Mouse (Mus musculus): ENCODE results near the gene Mboat2. TPM values are rescaled to one million over a fixed set of nuclear protein-coding genes. Genes with fewer than 3 reads are reported as not detected.

The Mboat2 gene
- polyA plus RNA-seq, 1 experiment from 2014 or later, result 49.0 TPM

DNA sequence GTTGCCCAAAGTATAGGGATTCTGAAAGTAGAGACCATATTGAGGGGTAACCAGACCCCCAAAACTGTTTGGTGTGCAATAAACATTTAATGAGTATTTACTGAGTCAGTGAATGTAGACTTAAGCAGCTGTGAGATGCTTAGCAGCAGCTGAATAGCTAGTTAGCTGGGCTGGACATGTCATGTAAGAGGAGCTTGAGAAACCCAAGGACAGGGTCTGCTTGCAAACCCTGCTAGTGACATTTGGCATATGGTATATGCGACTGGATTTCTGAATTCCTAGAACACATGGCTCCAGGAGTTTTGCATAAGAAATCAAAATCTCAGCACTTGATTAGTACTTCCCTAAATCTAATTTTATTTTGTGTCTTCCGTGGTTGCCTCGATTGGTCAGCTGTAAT lies 52.6 kb downstream of the Mboat2 start:
- Histone ChIP-seq H3K9me3 (ENCODE audit: control insufficient read depth, low read depth, low read length) (no peaks in the 10 kb centered on the region), H3K4me3 (ENCODE audit: low read depth, low read length) (no peak overlapping the region), H3K27me3 (ENCODE audit: control insufficient read depth, insufficient read depth, low read length) (no peaks in the 10 kb centered on the region), H3K9ac (replicated peaks; ENCODE audit: low read depth, low read length) (no peak overlapping the region), H3K27ac (ENCODE audit: low read length) (no peak overlapping the region), H3K4me1 (ENCODE audit: control insufficient read depth, insufficient read depth, low read length) (no peaks in the 10 kb centered on the region), H3K4me2 (replicated peaks; ENCODE audit: low read depth, low read length) (no peak overlapping the region), H3K36me3 (ENCODE audit: control insufficient read depth, insufficient read depth, low read length) (peaks cover 7% of the 10 kb centered on the region; the same call in 1 of the 2 replicates)
- WGBS, result 91% methylated on average over 3 of the region's 3 CpGs
- no peak for ATAC-seq (ENCODE audit: insufficient number of reproducible peaks, insufficient read depth, low FRiP score, low read depth)

DNA sequence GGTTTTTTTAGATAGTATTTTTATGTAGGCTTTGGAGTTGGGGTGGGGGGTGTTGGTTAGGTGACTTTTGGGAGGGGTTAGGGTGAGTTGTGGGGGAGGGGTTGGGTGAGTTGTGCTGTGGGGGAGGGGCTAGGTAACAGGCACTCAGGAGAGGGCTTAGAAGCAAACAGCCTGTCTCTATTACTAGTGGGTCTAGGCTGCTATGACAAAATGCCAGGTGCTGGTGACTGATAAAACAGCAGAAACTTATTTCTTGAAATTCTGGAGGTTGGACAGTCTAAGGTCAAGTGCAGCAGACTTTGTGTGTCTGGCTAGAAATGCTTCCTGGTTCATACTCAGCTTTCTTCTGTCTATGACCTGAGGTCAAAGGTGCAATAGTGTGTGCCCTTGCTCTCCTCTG lies 56.1 kb downstream of the Mboat2 start:
- peaks cover 7% of the 10 kb centered on the region; the same call in 1 of the 2 replicates for H3K36me3 ChIP-seq (ENCODE audit: control insufficient read depth, insufficient read depth, low read length)

DNA sequence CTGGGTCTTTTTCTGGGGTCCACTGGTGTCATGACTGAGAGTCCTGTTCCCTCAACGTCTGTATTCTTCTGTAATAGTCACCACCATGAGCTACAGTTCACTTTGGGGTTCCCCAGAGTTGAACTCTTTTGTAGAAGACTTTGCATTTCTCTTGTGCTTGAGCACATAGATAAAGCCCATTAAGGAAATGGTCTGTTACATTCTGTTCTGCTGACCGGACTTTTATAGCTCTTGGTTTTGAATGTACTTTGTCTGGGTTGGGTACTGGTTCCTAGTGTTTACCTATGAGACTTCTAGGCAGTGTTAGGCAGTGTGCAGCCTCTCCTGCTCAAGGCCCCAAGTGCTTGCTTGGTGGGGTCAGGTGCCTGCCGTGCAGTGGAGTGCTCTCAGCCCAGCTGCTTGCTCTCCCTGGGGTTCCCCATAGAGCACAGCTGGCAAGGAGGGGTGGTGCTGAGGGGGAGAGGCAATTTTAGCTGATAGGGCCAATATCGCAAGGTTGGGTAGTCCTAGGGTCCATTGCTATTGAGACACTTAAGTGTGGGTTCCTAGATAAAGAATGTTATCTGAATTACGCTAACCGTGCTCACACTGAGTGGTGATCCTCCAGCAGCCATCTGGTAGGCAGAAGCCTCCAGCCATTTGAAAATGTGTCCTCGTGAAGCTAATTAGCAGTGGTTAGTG lies 58.8 kb downstream of the Mboat2 start:
- peak; percentile 74; the same call in 1 of the 2 replicates for ATAC-seq (ENCODE audit: insufficient number of reproducible peaks, insufficient read depth, low FRiP score, low read depth)
- Histone ChIP-seq H3K4me1 (ENCODE audit: control insufficient read depth, insufficient read depth, low read length) (peaks cover 6% of the 10 kb centered on the region; the same call in 1 of the 2 replicates), H3K4me2 (replicated peaks; ENCODE audit: low read depth, low read length) (no peak overlapping the region), H3K9ac (replicated peaks; ENCODE audit: low read depth, low read length) (no peak overlapping the region), H3K27ac (ENCODE audit: low read length) (no peak overlapping the region), H3K4me3 (ENCODE audit: low read depth, low read length) (no peak overlapping the region), H3K9me3 (ENCODE audit: control insufficient read depth, low read depth, low read length) (no peaks in the 10 kb centered on the region), H3K27me3 (ENCODE audit: control insufficient read depth, insufficient read depth, low read length) (no peaks in the 10 kb centered on the region), H3K36me3 (ENCODE audit: control insufficient read depth, insufficient read depth, low read length) (peaks cover 4% of the 10 kb centered on the region; the same call in 1 of the 2 replicates)
- WGBS, result 83% methylated on average over 7 of the region's 7 CpGs

More for the DNA sequence above, 56.1 kb downstream of the Mboat2 start:
- H3K9ac ChIP-seq (replicated peaks; ENCODE audit: low read depth, low read length), result no peak overlapping the region
- H3K4me3 ChIP-seq (ENCODE audit: low read depth, low read length), result no peak overlapping the region
- H3K27me3 ChIP-seq (ENCODE audit: control insufficient read depth, insufficient read depth, low read length), result no peaks in the 10 kb centered on the region
- H3K27ac ChIP-seq (ENCODE audit: low read length), result no peak overlapping the region
- H3K4me2 ChIP-seq (replicated peaks; ENCODE audit: low read depth, low read length), result no peak overlapping the region
- H3K9me3 ChIP-seq (ENCODE audit: control insufficient read depth, low read depth, low read length), result no peaks in the 10 kb centered on the region
- no peak for ATAC-seq (ENCODE audit: insufficient number of reproducible peaks, insufficient read depth, low FRiP score, low read depth)
- H3K4me1 ChIP-seq (ENCODE audit: control insufficient read depth, insufficient read depth, low read length), result no peaks in the 10 kb centered on the region

DNA sequence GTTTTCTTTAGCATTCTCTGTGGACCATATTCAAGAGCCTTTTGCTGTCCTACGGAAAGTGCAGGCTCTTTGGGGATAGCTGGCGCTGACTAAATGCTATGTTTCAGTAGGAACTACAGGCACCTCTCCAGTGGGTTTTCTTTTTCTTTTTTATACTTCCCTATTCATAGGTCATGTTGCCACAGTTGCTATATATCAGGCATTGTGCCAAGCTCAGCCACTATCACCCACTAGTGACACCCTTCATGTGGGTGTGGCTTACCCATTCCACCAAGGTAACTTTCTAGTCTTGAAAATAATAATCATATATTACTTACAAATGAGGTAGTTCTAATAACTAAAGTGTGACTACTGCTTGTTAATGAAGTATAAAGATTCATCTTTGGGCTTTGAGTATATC lies 59.5 kb downstream of the Mboat2 start:
- Histone ChIP-seq H3K9ac (replicated peaks; ENCODE audit: low read depth, low read length) (no peak overlapping the region), H3K9me3 (ENCODE audit: control insufficient read depth, low read depth, low read length) (no peaks in the 10 kb centered on the region), H3K36me3 (ENCODE audit: control insufficient read depth, insufficient read depth, low read length) (no peaks in the 10 kb centered on the region; the same call in 1 of the 2 replicates), H3K4me3 (ENCODE audit: low read depth, low read length) (no peak overlapping the region), H3K4me1 (ENCODE audit: control insufficient read depth, insufficient read depth, low read length) (peaks cover 6% of the 10 kb centered on the region; the same call in 1 of the 2 replicates), H3K27ac (ENCODE audit: low read length) (no peak overlapping the region), H3K27me3 (ENCODE audit: control insufficient read depth, insufficient read depth, low read length) (no peaks in the 10 kb centered on the region), H3K4me2 (replicated peaks; ENCODE audit: low read depth, low read length) (no peak overlapping the region)
- 98% methylated on average over 2 of the region's 2 CpGs for WGBS
- ATAC-seq (ENCODE audit: insufficient number of reproducible peaks, insufficient read depth, low FRiP score, low read depth), result no peak

- Histone ChIP-seq H3K4me2 (replicated peaks; ENCODE audit: low read depth, low read length) (no peak overlapping the region), H3K4me3 (ENCODE audit: low read depth, low read length) (no peak overlapping the region), H3K27me3 (ENCODE audit: control insufficient read depth, insufficient read depth, low read length) (no peaks in the 10 kb centered on the region), H3K9me3 (ENCODE audit: control insufficient read depth, low read depth, low read length) (no peaks in the 10 kb centered on the region), H3K4me1 (ENCODE audit: control insufficient read depth, insufficient read depth, low read length) (peaks cover 6% of the 10 kb centered on the region; the same call in 1 of the 2 replicates), H3K27ac (ENCODE audit: low read length) (no peak overlapping the region), H3K9ac (replicated peaks; ENCODE audit: low read depth, low read length) (no peak overlapping the region), H3K36me3 (ENCODE audit: control insufficient read depth, insufficient read depth, low read length) (no peaks in the 10 kb centered on the region; the same call in 1 of the 2 replicates)
- 86% methylated on average over 8 of the region's 8 CpGs for WGBS
- ATAC-seq (ENCODE audit: insufficient number of reproducible peaks, insufficient read depth, low FRiP score, low read depth), result no peak
Measured at GRCm38 (mm10) chr12:24890684-24891459, 60.2 kb downstream of the Mboat2 start.

GRCm38 (mm10) chr12:24892536-24892935 lies 61.9 kb downstream of the Mboat2 start:
- 0 out of 2 replicates have a peak, but pooled peaks have one; percentile 17 for ATAC-seq (ENCODE audit: insufficient number of reproducible peaks, insufficient read depth, low FRiP score, low read depth)
- H3K4me3 ChIP-seq (ENCODE audit: low read depth, low read length), result no peak overlapping the region
- H3K9me3 ChIP-seq (ENCODE audit: control insufficient read depth, low read depth, low read length), result no peaks in the 10 kb centered on the region
- H3K27me3 ChIP-seq (ENCODE audit: control insufficient read depth, insufficient read depth, low read length), result no peaks in the 10 kb centered on the region
- H3K36me3 ChIP-seq (ENCODE audit: control insufficient read depth, insufficient read depth, low read length), result no peaks in the 10 kb centered on the region; the same call in 1 of the 2 replicates
- no peak overlapping the region for H3K4me2 ChIP-seq (replicated peaks; ENCODE audit: low read depth, low read length)
- H3K4me1 ChIP-seq (ENCODE audit: control insufficient read depth, insufficient read depth, low read length), result peaks cover 6% of the 10 kb centered on the region; the same call in 1 of the 2 replicates
- H3K9ac ChIP-seq (replicated peaks; ENCODE audit: low read depth, low read length), result no peak overlapping the region
- WGBS, result 47% methylated on average over 4 of the region's 4 CpGs
- H3K27ac ChIP-seq (ENCODE audit: low read length), result no peak overlapping the region

DNA sequence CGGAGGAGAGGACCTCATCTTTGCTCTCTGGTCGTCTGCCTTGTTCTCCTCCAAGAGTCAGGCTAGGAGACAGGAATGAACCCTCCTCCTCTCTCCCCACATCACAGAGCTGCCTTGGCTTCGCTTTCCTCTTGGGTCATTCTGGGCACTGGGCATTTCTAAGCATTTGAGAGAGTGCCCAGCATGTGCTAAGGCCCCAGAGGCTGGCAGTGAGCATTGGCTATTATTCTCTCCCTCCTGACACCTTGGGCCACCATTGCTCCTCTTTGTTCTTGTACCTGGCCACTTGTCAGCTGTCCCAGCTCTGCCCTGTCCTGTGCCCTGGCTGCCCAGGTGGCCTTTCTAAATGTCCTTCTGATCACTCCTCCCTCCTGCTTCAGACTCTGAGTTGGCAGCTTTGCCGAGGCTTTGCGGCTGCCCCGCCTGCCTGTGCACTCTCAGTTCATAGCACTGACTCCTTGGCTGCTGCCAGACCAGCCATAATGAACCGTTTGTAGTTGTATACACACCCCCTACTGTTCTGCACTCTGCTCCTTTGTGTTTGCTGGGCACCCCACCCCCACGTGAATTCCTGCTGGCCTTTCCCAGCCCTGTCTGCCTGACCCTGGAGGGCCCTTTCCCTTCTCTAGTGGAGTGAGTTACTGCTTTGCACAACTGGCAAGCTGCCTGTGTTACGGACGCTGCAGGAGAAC lies 63.2 kb downstream of the Mboat2 start:
- peak overlapping the region; percentile 48; the same call in 1 of the 2 replicates for H3K27ac ChIP-seq (ENCODE audit: low read length)
- H3K27me3 ChIP-seq (ENCODE audit: control insufficient read depth, insufficient read depth, low read length), result no peaks in the 10 kb centered on the region
- peaks cover 6% of the 10 kb centered on the region; the same call in 1 of the 2 replicates for H3K4me1 ChIP-seq (ENCODE audit: control insufficient read depth, insufficient read depth, low read length)
- WGBS, result 41% methylated on average over 10 of the region's 10 CpGs
- no peak overlapping the region for H3K4me3 ChIP-seq (ENCODE audit: low read depth, low read length)
- H3K4me2 ChIP-seq (replicated peaks; ENCODE audit: low read depth, low read length), result no peak overlapping the region
- no peaks in the 10 kb centered on the region for H3K9me3 ChIP-seq (ENCODE audit: control insufficient read depth, low read depth, low read length)
- peak; percentile 87 for ATAC-seq (ENCODE audit: insufficient number of reproducible peaks, insufficient read depth, low FRiP score, low read depth)
- no peak overlapping the region for H3K9ac ChIP-seq (replicated peaks; ENCODE audit: low read depth, low read length)
- peaks cover 3% of the 10 kb centered on the region for H3K36me3 ChIP-seq (ENCODE audit: control insufficient read depth, insufficient read depth, low read length)

DNA sequence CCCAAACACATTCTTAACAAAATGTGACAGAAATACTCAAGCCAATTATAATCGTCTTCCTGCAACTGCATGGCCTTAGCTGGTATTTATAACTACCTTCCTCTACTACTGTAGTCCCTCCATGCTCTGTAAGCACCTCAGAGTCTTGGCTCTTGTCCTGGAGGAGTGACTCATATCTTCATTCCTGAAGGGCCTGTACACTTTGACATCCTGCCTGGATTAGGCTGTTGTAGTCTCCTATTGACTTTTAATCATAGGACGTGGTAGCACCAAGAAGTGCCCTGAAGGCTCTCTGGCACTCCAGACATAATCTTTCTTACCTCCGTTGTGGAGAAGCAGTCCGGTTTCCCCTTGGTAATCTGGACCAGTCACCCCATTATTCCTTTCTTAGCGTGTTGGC lies 64.7 kb downstream of the Mboat2 start:
- Histone ChIP-seq H3K27ac (ENCODE audit: low read length) (no peak overlapping the region), H3K9me3 (ENCODE audit: control insufficient read depth, low read depth, low read length) (no peaks in the 10 kb centered on the region), H3K4me1 (ENCODE audit: control insufficient read depth, insufficient read depth, low read length) (peaks cover 6% of the 10 kb centered on the region; the same call in 1 of the 2 replicates), H3K4me2 (replicated peaks; ENCODE audit: low read depth, low read length) (no peak overlapping the region), H3K36me3 (ENCODE audit: control insufficient read depth, insufficient read depth, low read length) (peaks cover 3% of the 10 kb centered on the region; the same call in 1 of the 2 replicates), H3K9ac (replicated peaks; ENCODE audit: low read depth, low read length) (no peak overlapping the region), H3K27me3 (ENCODE audit: control insufficient read depth, insufficient read depth, low read length) (no peaks in the 10 kb centered on the region), H3K4me3 (ENCODE audit: low read depth, low read length) (no peak overlapping the region)
- ATAC-seq (ENCODE audit: insufficient number of reproducible peaks, insufficient read depth, low FRiP score, low read depth), result no peak
- WGBS, result 76% methylated on average over 5 of the region's 5 CpGs

All from stomach, embryonic 14.5 days (tissue).